Mouse (Mus musculus) kidney, embryonic 14.5 days (tissue): ENCODE measurements at regions not wholly inside any gene's neighbourhood (a gene's known extent, or its start where the extent isn't known, plus 50 kb on each side); places are given as distances from the start of the nearest gene placed in this dataset.
A peak's percentile ranks its signal among the peaks of the same experiment; 100 is the strongest.
"Not testable (repeated sequence)": the region's sequence is repeated elsewhere in the genome, so short reads cannot be mapped to it uniquely, and the experiment has no call there.

ENCODE experiments used
- ATAC-seq: fragments of 200-750 bp; cut with Nextera tagmentation; 2 replicates; pipeline ENCODE4 v1.8.0; 2017; ENCODE audit warnings: moderate number of reproducible peaks, mild to moderate bottlenecking, moderate TSS enrichment, moderate library complexity; ENCODE audit not compliant: low FRiP score, low TSS enrichment
- H3K27ac ChIP-seq: fragments of 300-500 bp; sonication (generic); 2 replicates; pipeline ENCODE4 v1.5.1; 2014; ENCODE audit warnings: low read depth, mild to moderate bottlenecking, low read length, moderate library complexity, mixed read lengths
- H3K27me3 ChIP-seq: fragments of 300-500 bp; sonication (generic); 2 replicates; pipeline ENCODE4 v1.6.1; 2014; ENCODE audit warnings: mild to moderate bottlenecking, low read length; ENCODE audit not compliant: control insufficient read depth, insufficient read depth
- H3K36me3 ChIP-seq: fragments of 300-500 bp; sonication (generic); 2 replicates; pipeline ENCODE4 v1.6.1; 2014; ENCODE audit warnings: low read length, mixed read lengths; ENCODE audit not compliant: control insufficient read depth, insufficient read depth
- H3K4me1 ChIP-seq: fragments of 300-500 bp; sonication (generic); 2 replicates; pipeline ENCODE4 v1.6.1; 2014; ENCODE audit warnings: low read length, mixed read lengths; ENCODE audit not compliant: control insufficient read depth, insufficient read depth
- H3K4me2 ChIP-seq: fragments of 300-500 bp; sonication (generic); replicated peaks from 2 replicates; pipeline ENCODE4 v1.6.1; 2014; ENCODE audit warnings: low read depth, mild to moderate bottlenecking, low read length
- H3K4me3 ChIP-seq: fragments of 300-500 bp; sonication (generic); 2 replicates; pipeline ENCODE4 v1.5.1; 2014; ENCODE audit warnings: mild to moderate bottlenecking, low read length
- H3K9ac ChIP-seq: fragments of 300-500 bp; sonication (generic); 2 replicates; pipeline ENCODE4 v1.6.1; 2014; ENCODE audit warnings: low read depth, mild to moderate bottlenecking, low read length, moderate library complexity
- H3K9me3 ChIP-seq: fragments of 300-500 bp; sonication (generic); 2 replicates; pipeline ENCODE4 v1.6.1; 2016; ENCODE audit warnings: low read length; ENCODE audit not compliant: control insufficient read depth
- WGBS: fragments of 180-500 bp; shearing (Covaris S2); extraction: QIAGEN DNeasy Blood & Tissue Kit; methylation state at CpG from one replicate; pipeline ENCODE4 v1.1.7; 2014; 5-methylcytosine and 5-hydroxymethylcytosine counted together

- H3K4me1 ChIP-seq: no peaks in the 10 kb centered on the region
- ATAC-seq: no peak
- H3K27ac ChIP-seq: no peak overlapping the region
- H3K4me2 ChIP-seq: no peak overlapping the region
- H3K36me3 ChIP-seq: no peaks in the 10 kb centered on the region
- no peak overlapping the region for H3K4me3 ChIP-seq
- H3K9me3 ChIP-seq: no peaks in the 10 kb centered on the region
- WGBS: 84% methylated on average over 1 of the region's 1 CpGs
- no peaks in the 10 kb centered on the region for H3K27me3 ChIP-seq
- no peak overlapping the region for H3K9ac ChIP-seq
These were observed 129.4 kb upstream of the Tmem185a start for GRCm38 (mm10) chrX:70606349-70606748.

- not testable (repeated sequence) for H3K27ac ChIP-seq, H3K4me2 ChIP-seq, H3K27me3 ChIP-seq, H3K9me3 ChIP-seq, H3K4me3 ChIP-seq, H3K4me1 ChIP-seq, H3K9ac ChIP-seq, ATAC-seq, H3K36me3 ChIP-seq
- WGBS: 11% methylated on average over 2 of the region's 2 CpGs
These were observed 105.4 kb upstream of the Tmem185a start for GRCm38 (mm10) chrX:70582344-70582743.

- H3K9me3 ChIP-seq: no peaks in the 10 kb centered on the region
- ATAC-seq: no peak
- WGBS: 67% methylated on average over 1 of the region's 1 CpGs
These were observed 103.2 kb upstream of the Tmem185a start for GRCm38 (mm10) chrX:70580171-70580570.

GRCm38 (mm10) chrX:70574243-70574642 is 97.3 kb upstream of the Tmem185a start:
- WGBS: 22% methylated on average over 1 of the region's 6 CpGs
- not testable (repeated sequence) for ATAC-seq, H3K4me3 ChIP-seq, H3K36me3 ChIP-seq, H3K9me3 ChIP-seq, H3K4me2 ChIP-seq, H3K27me3 ChIP-seq, H3K27ac ChIP-seq, H3K9ac ChIP-seq, H3K4me1 ChIP-seq

More at GRCm38 (mm10) chrX:70580171-70580570, 103.2 kb upstream of the Tmem185a start:
- no peak overlapping the region for H3K9ac ChIP-seq
- H3K4me2 ChIP-seq: no peak overlapping the region
- H3K36me3 ChIP-seq: no peaks in the 10 kb centered on the region
- H3K27ac ChIP-seq: no peak overlapping the region
- no peaks in the 10 kb centered on the region for H3K27me3 ChIP-seq
- H3K4me1 ChIP-seq: no peaks in the 10 kb centered on the region
- H3K4me3 ChIP-seq: no peak overlapping the region

- not testable (repeated sequence) for ATAC-seq, H3K4me1 ChIP-seq, H3K4me2 ChIP-seq, H3K9ac ChIP-seq, H3K4me3 ChIP-seq, H3K27me3 ChIP-seq, H3K36me3 ChIP-seq, H3K9me3 ChIP-seq, H3K27ac ChIP-seq
- 73% methylated on average over 3 of the region's 4 CpGs for WGBS
These were observed 93.6 kb upstream of the Tmem185a start for GRCm38 (mm10) chrX:70570586-70570985.

GRCm38 (mm10) chrX:70569339-70569979 is 92.5 kb upstream of the Tmem185a start:
- not testable (repeated sequence) for H3K4me2 ChIP-seq, H3K4me3 ChIP-seq, H3K9me3 ChIP-seq, H3K27me3 ChIP-seq, H3K9ac ChIP-seq, H3K27ac ChIP-seq, H3K36me3 ChIP-seq, H3K4me1 ChIP-seq
- ATAC-seq: peak; percentile 69
- 61% methylated on average over 5 of the region's 6 CpGs for WGBS
